Mouse (Mus musculus) monocyte, adult 2 months (primary cell): ENCODE results near the gene Mrpl58.

Experiments
- DNase-seq, 2 experiments: peaks; one replicate each; pipeline ENCODE4 v3.0.0; 2022; ENCODE audit warnings: low spot score in 2 of 2, low read depth in 1 of 2

Mrpl58 gene

DNA sequence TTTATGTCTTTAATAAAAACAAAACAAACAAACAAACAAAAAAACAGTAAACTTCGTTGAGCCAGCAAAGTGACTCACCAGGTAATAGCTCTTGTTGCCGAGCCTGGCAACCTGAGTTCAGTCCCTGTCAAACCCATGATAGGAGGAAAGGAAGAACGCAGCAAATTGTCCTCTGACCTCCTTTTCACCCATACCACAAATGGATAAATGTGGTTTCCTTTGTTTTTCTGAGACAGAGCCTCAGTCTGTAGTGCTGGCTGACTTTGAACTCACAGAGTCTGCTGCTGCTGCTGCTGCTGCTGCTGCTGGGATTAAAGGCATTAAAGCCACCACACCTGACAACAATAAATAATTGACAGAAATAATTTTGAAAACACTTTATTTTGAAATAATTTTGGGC, 19.5 kb downstream of the Mrpl58 start:
- DNase-seq = no peak

GRCm38 (mm10) chr11:115424666-115425065, 21.1 kb downstream of the Mrpl58 start:
- DNase-seq = no peak

DNA sequence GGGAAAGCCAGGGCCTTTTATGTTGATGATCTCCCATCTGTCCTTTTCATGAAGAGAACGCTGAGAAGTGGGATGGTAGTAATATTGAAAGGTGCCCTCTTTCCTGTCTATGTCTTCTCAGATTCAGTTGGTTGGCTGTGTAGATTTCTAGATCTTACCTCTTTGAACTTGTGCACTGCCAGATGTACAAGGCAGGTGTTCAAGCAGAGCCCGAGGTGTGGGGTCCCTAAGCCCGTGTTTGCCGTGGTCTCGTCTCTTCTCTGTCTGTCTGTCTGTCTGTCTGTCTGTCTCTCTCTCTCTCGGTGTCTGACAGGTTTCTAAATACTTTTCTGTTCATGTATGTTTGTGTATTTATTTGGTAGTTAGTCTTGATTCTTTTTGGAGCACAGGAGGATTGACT, 22.1 kb downstream of the Mrpl58 start:
- no peak for DNase-seq

- DNase-seq = peak in 1 of 2 experiments; percentile 33
These were observed 24.2 kb downstream of the Mrpl58 start for GRCm38 (mm10) chr11:115427482-115428331.

DNA sequence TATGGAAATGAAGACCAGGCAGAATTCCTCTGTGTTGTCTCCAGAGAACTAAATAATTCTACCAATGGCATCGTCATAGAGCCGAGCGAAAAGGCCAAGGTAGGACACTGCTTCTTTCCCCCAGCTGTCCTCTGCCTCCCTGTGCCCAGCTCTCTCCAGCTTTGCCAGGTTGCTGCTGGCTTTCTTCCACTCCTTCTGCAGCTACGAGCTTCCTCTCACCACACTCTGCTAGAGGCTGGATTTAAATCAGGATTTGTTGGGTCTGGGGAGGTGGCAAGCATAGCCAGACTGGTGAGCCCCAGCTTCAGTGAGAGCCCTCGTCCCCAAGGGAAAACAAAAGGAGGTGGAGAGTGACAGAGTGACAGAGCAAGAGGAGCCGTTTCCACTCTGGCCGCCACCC, 25.8 kb downstream of the Mrpl58 start:
- no peak for DNase-seq

- no peak for DNase-seq
These were observed 27.0 kb downstream of the Mrpl58 start for GRCm38 (mm10) chr11:115430561-115430960.

DNA sequence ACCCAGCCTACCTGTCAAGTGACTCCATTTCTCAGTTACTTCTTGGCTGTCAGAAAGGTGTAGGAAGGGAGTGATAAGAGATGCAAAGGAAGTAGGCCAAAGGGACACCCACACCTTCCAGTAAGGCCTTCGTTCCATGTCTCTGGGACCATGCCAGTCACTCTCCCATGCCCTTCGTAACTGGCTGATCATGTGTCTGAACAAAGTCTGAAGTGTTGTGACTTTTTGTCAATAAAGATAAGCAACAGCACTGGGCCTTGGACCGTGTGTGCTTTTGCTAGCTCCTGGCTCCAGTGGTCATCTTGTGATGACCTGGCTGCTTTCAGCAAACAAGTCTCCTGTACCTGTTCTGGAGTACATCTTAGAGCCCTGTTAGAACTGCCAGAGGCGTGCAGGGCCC, 29.3 kb downstream of the Mrpl58 start:
- no peak for DNase-seq

DNA sequence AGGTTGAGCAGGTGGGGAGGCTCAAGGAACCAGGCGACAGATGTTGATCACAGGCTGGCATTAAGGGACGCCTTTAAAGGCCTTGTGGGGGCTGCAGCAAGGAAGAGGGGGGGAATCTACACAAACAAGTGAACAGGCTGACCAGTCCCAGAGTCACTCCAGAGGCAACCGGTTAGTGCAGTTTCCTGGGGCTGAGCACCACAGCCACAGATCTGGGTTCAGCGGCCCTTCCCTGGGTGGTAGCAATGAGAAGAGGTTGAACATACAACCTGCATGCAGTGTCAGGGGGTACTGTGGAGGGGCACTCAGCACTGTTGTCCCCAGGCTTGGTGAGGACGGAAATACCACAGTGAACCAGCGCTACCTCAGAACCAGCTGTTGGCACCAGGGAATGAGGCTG, 29.8 kb downstream of the Mrpl58 start:
- DNase-seq = no peak

DNA sequence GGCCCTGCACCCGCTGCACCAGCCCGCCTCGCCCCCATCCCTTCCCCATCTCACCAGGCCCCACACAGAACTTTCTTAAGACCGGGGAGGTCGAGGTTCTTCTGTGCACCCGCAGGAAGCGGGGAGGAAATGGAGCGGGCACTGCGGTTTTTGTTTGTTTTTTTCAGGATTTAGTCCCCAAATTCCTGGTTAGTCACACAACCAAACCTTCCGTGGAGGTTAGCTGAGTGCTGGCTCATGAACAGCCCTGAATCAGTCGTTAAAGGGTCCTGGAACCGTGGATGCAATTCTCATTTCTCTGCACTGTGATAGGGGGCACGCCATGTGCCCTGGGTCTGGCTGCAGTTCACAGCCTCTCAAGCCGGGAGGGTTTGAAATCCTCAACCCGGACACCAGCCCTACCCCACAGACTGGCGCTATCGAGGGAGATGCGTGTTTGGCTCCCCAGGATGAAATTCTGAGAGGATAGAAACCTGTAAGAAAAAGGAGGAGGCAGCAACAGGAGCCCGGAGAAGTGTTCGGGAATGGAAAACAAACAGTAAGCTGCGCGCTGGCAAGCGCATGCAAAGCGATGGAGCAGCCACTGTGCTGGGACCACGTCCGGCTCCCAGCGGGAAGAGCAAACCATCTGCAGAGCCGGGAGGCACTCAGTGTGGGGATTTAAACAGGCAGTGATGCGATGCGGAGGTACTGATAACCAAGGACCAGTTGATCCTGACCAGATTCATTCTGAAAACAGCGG, 32.2 kb downstream of the Mrpl58 start:
- no peak for DNase-seq

- DNase-seq = no peak
These were observed 34.1 kb downstream of the Mrpl58 start for GRCm38 (mm10) chr11:115437571-115438122.

DNA sequence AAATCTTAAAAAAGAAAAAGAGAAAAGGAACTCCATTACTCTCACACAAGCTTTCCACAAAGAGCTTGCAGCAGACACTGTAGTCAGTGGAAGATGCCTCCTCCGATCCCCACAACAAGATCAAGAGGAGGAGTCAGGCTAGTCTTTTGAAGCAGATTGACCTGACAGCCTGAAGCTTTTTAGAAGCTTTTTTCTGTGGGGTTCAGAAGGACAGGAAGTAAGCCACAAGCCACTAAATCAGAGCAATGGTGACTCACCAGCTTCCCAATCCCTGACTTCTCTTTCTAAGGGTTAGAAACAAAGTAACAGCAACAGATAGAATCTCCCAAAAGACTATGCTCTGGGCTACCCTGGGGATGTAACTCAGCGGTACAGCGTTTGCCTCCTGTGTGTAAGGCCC, 35.8 kb downstream of the Mrpl58 start:
- DNase-seq = peak in 1 of 2 experiments; percentile 28

GRCm38 (mm10) chr11:115439906-115440595, 36.5 kb downstream of the Mrpl58 start, which contains the start of gene Trim80:
TSS of gene Trim80 (plus strand) at chr11:115440545.
- no peak for DNase-seq

GRCm38 (mm10) chr11:115441417-115441816, 37.9 kb downstream of the Mrpl58 start:
- DNase-seq = no peak

DNA sequence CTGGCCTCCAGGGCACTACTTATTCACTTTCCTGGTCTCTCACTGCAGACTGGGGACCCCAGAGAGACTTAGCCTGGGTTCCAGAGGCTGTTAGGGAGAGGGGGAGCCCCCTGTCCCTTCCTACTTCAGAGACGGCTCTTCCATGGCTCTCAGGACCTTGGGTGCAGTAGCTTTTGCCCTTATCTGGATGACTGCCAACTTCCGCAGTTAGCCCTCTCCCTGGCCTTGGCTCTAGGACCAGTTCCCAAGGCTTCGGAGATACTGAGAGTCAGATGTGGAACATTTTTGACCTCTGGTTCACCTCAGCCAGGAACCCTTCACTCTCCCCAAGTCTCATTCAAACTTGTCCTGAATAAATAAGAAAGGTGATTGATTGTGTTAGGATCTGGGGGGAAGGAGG, 43.4 kb downstream of the Mrpl58 start:
- no peak for DNase-seq

GRCm38 (mm10) chr11:115447321-115447885, 43.9 kb downstream of the Mrpl58 start:
- DNase-seq = no peak

GRCm38 (mm10) chr11:115448075-115448474, 44.5 kb downstream of the Mrpl58 start:
- DNase-seq = no peak

GRCm38 (mm10) chr11:115448998-115449397, 45.4 kb downstream of the Mrpl58 start:
- DNase-seq = no peak

GRCm38 (mm10) chr11:115450176-115450575, 46.6 kb downstream of the Mrpl58 start:
- DNase-seq = no peak

DNA sequence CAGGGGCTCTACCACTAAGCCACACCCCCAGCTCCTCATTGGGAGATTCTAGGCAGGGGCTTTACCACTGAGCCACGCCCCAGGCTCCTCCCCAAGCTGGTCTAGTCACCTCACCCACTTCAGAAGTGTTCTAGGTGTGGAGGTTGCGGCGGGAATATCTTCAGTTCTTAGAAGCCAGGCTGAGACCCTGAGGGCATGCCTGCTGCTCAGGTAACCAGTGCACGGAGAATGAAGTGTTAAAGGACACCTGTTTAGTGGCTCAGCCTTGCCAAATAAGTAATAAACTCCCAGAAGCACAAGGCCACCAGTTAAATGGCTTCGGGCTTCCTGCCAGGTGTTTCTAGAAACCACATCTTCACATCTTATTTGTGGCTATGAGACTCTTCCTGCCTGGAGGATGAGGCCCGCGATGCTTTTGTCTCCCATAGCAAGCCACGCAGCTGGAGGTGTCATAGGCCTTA, 48.3 kb downstream of the Mrpl58 start:
- no peak for DNase-seq

DNA sequence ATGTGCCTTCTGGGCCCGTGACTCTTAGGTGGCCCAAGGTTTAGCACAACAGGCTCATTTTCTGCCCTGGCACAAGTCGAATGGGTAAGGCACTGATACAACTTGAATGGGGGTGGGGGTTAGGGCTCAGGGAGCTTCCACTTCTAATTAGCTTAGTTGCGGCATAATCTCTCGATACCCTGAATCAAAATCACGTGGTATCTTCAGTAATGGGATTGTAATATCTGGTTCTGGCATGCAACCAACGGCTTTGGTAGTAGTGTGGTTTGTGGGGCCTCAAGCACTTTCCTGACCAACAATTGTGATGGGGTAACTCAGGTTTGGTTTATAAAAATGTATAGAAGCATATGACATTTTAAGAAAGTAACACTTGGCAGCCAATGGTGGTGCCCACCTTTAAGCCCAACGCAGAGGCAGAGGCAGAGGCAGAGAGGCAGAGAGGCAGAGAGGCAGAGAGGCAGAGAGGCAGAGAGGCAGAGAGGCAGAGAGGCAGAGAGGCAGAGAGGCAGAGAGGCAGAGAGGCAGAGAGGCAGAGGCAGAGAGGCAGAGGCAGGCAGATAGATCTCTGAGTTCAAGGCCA, 48.8 kb downstream of the Mrpl58 start:
- no peak for DNase-seq

DNA sequence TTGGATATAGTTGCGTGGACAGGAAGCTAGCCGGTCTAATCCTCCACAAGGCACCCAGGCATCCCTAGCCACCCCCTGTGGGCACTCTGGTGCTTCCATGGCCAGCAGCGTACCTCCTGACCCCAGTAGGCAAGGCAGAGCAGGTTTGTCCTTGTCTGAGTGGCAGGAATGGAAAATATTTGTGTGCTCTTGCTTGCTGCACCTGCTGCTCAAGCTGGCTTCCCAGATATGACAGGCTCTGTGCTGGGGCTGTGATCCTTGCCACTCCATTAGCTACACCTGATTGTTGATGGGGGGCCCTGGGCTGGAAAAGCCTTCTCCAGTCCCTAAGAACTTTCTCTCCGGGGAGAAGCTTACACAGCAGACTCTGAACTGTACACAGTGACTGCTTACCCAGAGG, 49.8 kb downstream of the Mrpl58 start:
- DNase-seq = no peak
